Mouse (Mus musculus) liver, adult 2 months (tissue): ENCODE data around the gene Inhbc.

ENCODE experiments used
- CTCF ChIP-seq: fragments of 200-500 bp; IDR thresholded peaks from 2 replicates; pipeline ENCODE4 v1.5.1; 2011; ENCODE audit warnings: low read depth, low read length, control low read depth
- POLR2A ChIP-seq: fragments of 200-500 bp; IDR thresholded peaks from 2 replicates; pipeline ENCODE4 v1.6.1; 2011; ENCODE audit warnings: low read length, control low read depth; ENCODE audit not compliant: insufficient read depth; ENCODE audit errors: extremely low read depth

DNA sequence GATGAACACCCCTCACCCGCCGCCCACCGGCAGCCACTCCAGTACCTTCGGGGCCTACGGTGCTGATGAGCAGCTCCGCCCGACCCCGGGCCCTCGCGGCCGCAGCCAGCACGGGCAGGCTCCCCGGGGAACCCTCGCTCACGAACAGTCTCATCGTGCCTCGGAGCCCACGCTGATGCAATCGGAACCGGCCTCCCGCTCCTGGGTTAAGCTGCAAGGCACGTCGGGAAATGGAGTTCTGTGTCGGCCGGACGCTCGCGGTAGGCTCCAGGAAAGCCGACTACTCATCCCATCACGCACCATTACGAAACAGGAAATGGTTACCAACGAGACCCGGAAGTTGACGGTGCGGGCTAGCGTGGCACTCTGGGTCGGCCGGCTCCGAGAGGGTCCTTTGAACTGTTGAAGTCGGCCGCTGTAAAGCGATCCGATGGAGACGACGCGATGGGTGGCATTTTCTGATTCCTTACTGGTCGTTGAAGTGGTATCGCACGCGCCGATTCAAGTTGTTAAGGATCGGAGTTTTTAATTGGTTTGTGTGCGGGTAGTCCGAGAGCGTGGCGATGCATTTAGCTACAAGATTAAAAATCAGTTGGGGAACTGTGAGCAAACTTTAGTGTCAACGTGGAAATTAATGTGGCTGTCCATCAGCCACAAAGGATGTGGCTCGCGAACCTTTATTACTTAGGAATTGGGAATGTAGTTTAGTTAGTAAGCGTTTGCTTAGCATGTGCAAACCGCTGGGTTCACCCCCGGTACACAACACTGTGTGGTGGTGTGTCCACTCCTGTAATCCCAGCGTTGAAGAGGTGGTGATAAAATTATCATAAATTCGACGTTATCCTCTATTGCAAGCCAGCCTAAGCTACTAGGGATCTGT is 58.5 kb downstream of the Inhbc start, which contains the start of gene Mars:
- TF ChIP-seq POLR2A (peak; percentile 53), CTCF (no peak)
